Mouse (Mus musculus): ENCODE data around the gene Kcnt2. TPM values are rescaled to one million over a fixed set of nuclear protein-coding genes. Genes with fewer than 3 reads are reported as not detected.
A peak's percentile ranks its signal among the peaks of the same experiment; 100 is the strongest.

Kcnt2 gene
- total RNA-seq, 2 experiments from 2014 or later = 53.4 to 58.3 TPM

DNA sequence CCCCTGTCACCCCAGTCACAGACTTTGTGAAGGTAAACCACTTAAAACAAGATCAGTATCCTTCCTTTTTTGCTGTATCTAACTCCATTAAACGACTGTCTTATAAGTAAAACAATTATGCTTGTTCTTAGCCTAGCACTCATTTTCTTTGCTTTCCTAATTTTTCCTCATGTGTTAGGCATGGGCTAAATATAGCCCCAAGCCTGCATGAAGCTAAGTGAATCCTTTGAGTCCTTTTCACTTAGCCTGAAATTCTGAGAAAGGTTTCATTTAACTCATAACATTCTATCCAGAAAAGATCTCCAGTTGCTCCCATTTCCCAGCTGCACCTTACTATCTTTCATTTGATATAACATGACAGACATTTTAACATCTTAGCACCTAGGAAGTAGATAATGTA lies 127.6 kb downstream of the Kcnt2 start:
- DNase-seq (ENCODE audit: low spot score in 2 of 2) = no peak

DNA sequence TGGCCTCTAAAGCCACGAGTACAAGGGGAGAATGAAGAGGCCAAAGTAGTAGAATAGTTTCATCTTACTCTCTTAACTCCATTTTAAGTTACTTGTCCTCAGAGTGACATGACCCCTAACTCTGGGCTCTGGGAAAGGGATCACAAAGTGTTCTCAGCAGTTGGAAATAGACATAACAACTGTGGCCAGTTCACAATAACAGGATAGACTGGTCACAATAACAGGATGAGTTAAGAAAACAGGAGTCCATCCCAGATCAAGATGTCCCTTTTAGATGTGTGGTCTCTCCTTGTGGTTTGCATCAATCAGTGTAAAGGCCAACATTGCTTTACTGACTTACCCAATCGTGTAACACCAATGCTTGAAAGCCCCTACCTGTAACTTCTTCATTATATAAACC lies 132.8 kb downstream of the Kcnt2 start:
- no peak for DNase-seq (ENCODE audit: low spot score in 2 of 2)

DNA sequence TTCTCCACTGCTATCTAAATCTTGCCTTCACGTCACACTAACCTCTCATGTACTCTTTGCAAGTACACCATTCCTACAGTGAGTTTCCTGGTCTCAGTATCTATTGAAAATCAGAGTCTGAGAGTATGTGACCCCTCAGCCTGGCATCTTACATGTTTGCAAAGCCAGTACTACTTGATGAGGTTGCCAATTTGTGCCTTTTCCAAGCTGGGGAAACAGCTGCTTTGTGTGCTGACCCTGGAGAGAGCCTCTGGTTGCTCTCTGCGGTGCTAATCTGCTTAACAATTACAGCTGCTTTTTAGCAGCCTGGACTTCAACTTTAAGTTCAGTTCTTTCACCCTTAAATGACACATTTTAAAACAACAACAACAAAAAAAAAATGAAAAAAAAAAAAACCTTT lies 133.6 kb downstream of the Kcnt2 start:
- no peak for DNase-seq (ENCODE audit: low spot score in 2 of 2)

DNA sequence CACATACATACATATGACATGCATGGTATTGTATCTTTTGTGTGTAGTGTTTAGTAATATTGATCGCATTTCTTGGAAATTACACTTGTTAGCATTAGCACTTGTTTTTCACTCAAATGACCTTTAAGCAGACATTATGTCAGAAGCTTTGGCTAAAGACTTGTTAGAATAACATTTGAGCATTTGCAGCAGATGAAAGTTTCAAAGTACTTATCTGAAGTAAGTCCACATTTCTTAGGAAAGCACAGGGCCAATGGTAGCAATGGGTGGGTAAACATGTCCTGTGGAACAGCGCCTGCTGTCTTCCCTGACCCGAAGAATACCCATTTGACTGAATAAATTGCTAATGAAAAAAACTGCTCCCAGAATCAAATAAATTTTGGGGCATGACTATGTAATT lies 135.1 kb downstream of the Kcnt2 start:
- DNase-seq (ENCODE audit: low spot score in 2 of 2) = no peak

DNA sequence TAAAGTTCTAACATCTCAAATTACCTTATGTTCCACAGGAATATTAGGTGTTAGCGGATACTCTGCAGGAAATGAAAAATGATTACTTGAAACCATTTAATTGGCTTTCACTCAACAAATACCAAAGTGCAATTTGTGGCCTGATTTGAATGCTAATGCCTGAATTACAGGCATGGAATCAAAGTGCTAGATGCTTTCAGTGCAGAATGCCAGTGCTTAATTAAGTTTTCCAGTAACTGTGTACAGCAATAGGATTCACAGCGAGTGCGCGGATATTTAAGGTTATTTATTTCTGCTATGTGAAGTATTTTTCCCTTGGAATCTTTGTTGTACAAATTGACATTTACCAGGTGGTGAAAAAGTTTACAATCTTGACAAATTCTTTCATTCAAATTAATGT lies 144.3 kb downstream of the Kcnt2 start:
- no peak for DNase-seq (ENCODE audit: low spot score in 2 of 2)

DNA sequence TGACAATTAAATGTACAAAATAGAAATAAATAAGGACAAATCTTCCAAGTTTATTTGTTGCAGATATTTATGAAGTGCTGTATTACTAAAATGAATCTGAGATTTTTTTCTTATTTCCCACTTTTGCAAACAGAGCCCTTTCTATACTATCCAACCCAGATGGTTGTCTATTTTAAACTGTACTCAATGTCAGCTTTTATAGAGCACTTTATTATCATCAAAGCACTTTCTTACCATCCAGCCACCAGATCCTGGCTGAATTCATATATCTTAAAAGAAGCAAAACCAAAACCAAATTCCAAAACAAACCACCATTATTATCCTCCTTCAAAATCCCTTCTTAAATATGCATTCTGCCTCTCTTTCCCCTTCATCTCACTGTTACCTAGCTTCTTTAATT lies 151.8 kb downstream of the Kcnt2 start:
- no peak for DNase-seq (ENCODE audit: low spot score in 2 of 2)

DNA sequence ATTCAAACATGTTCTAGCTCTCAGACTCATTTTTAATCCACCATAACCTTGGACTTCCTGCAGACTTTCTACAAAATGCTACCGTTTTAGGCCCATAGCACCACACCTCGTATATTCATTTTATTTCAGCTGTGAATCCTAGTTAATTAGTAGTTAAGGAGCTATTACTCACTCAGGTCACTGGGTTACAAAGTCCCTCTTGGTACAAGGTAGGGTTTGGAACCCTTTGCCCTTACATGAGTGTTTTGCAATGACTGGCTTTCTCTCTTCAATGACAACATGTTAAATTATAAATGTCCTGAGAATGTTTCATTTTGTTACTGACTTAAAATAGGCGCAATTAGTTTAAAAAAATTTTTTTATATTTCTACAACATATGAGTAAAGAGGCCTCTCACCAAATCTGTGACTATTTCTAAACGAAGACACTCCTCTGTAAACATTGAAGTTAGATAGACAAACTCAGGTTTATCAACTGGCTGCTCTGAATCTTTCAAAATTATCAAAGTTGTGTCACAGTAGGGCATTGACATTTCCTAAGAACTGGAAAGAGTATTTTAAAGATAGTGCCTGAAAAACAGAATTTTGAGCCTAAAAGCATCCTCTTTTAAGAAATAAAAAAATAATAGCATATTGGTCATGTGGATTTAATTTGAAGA lies 160.8 kb downstream of the Kcnt2 start:
- DNase-seq (ENCODE audit: low spot score in 2 of 2) = no peak

DNA sequence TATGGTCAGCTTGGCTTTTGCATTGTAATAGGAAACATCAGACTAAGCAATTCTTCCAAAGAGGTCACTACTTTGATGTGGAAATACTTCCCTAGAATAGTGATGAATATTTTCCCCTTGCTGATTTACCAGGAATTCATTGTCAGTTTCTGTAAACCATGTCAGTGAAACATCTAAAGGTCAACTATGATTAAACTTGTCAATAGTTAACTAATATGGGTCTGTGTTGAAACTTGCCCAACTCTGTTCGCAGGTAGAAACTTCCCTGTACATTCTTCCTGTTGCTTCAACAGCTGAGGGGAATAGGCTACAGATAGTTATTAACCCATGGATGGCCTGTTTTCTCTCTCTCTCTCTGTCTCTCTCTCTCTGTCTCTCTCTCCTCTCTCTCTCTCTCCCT lies 169.8 kb downstream of the Kcnt2 start:
- DNase-seq (ENCODE audit: low spot score in 2 of 2) = no peak

DNA sequence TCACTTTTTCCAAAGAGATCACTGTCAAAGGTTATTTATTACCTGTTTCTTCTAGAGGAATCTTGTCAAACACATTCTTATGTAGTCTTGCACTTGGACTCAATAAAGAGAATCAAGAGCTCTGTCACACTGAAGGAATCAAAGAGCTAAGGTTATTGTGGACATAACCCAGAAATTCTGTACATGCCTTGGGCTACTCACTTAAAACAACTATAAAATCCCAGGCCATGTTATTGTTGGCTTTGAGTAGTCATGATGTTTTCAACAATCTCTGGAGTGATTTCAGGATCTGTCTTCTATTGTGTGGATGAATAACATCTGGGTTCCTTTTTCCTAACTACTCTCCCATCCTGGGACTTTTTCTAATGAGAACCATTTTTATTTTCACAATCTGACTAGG lies 177.0 kb downstream of the Kcnt2 start:
- no peak for DNase-seq (ENCODE audit: low spot score in 2 of 2)

DNA sequence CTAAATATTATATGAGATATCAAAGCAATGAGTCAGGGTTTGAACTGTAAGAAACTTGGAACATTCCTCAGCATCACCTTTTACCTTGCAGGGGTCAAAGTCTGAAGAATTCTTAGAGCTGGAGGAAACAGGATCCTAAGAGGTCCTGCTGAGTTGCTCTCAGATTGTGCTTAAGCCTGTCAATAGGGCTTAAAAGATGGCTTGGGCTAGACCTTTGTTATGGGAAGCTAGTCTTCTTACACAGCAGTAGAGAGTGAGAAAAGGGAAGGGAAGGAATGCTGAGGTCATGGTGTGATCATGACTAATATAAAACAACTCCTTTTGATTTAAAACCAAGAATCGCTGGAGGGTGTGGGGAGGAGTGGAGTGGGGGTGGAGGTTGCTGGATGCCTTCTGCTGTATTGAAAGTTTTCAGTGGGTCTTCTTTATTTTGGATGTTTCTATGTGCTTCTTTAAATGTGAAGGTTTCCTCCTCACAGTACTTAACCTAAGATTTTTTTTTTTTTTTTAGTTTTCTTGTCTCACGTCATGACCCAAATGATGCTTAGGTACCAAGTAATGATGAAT lies 183.4 kb downstream of the Kcnt2 start:
- no peak for DNase-seq (ENCODE audit: low spot score in 2 of 2)

DNA sequence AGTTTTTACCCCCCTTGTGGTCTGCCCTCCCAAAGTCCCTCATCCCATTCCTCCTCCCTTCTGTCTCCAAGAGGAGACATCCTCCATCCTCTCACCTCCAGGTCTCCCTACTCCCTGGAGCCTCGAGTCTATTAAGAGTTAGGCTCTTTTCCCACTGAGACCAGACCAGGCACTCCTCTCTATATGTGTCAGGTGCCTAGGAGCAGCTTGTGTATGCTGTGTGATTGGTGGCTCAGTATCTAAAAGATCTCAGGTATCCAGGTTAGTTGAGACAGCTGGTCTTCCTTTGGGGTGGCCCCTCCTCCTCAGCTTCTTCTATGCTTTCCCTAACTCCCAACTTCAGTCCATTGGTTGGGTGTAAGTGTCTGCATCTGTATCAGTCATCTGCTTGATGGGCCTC lies 186.1 kb downstream of the Kcnt2 start:
- no peak for DNase-seq (ENCODE audit: low spot score in 2 of 2)

DNA sequence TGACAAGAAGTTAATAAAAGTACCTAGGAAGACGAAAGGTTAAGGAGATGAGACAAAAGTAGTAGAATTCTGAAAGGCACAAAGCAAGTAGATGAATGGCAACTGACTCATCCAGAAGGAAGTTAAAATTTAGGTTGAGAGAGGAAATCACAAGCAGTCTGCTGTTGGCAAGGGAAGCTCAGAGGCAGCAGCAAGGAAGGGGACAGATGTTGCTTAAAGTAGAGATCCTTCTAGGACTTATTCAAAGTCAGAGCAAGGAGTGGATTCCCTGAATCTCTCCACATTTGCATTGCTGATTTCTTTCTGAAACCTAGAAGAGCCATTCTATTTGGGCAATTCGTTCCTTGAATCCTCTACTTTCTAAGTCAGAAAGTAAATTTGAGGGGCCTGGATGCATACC lies 188.8 kb downstream of the Kcnt2 start:
- no peak for DNase-seq (ENCODE audit: low spot score in 2 of 2)

DNA sequence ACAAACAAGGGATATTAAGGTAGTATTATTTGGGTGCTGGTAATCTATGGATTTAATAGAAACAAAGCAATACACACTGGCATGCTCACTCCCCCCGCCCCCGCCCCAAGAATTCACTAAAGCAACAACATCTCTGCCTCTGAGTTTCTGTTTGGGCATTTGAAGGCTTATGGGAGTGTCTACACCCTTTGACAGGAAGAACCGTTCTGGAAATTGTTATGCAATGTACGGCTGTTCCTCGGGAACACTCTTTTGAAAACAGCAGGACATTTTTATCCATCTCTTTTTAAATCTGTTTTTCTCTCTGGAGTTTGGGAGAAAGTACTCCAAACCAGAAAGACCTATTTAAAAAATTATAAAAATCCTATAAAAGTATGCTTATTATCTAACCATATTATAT lies 192.2 kb downstream of the Kcnt2 start:
- no peak for DNase-seq (ENCODE audit: low spot score in 2 of 2)

DNA sequence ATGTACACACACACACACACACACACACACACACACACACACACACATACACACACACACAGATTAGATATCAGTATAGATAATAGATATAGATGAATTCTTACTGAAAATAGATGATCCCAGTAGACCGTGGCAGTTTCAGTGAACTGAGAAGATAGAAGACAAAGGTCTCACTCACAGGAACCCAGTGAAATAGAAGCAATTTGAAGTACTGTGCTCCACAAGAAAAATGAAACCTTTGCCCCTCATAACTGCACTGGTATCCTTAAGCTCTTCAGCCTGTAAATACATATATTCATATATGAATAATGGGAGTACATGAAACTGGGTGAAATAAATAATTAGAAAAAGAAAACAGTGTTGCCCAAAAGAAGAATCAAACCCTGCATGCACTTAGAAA lies 197.9 kb downstream of the Kcnt2 start:
- no peak for DNase-seq (ENCODE audit: low spot score in 2 of 2)

DNA sequence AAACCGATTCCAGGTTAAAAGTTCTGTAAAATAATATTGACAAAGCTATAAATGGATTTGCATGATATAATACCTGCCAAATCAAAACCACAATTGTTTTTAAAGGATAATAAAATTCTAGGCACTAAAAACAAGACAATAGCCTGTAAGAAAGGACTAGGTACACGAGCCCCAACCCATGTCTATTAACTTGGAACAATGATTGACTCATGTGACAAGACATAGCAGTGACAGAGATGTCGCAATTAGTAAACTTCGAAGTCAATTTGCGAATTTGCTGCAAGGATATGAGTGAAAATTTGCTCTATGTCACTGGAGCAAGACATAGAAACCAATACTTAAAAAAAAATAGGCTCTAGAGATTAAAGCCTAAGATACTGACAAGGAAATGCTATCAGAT lies 198.4 kb downstream of the Kcnt2 start:
- no peak for DNase-seq (ENCODE audit: low spot score in 2 of 2)

DNA sequence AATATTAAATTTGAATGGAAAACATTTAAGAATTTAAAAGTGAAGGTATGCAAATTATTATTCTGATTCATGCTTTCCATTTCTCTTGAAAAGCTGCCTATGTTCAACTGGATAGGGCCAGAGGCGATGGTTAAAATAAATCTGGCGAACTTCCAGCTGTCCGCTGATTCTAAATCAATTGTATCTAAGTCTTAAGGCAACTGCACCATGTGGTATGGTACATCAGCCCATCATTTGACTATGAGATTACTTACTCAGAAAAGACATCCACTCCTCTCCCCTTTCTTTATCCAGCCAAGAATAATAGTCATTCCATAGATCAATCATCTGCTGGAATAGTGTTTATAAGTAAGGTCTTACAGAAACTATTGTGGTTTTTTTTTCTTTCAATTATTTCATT lies 205.5 kb downstream of the Kcnt2 start:
- DNase-seq (ENCODE audit: low spot score in 2 of 2) = no peak

DNA sequence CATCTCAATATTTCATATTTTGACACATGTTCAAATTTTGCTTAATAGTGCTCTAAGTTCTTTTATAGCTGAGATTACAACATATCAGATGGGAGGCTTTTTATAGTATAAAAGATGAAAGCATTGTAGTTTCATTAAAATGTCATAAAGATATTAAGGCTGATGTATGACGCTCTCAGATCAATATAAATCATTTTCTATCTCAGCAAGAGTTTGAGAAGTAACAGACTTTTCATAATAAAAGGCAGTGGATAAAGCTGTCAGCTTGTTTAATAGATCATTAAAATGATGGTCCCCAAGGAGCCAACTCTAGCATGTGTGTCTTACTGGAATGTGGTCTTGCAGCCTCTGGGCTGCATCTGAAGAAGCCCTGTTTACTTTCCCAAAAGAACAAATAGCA lies 206.0 kb downstream of the Kcnt2 start:
- DNase-seq (ENCODE audit: low spot score in 2 of 2) = no peak

DNA sequence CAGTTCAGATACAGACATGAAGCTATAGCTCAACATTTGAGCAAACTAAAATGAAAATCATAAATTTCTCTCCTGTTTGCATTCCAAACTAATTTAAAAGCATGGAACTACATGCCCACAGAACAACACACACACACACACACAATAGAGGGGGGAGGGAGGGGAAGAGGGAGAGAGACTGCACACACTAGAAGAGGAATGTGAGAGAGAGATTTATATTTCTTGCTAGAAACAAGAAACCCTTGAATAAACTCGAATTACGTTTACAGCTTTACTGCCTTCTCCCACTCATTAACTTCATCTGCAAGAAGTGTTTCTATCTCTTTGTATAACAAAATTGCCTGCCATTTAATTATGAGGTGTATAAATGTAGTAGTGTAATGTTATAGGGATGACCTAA lies 209.9 kb downstream of the Kcnt2 start:
- no peak for DNase-seq (ENCODE audit: low spot score in 2 of 2)

DNA sequence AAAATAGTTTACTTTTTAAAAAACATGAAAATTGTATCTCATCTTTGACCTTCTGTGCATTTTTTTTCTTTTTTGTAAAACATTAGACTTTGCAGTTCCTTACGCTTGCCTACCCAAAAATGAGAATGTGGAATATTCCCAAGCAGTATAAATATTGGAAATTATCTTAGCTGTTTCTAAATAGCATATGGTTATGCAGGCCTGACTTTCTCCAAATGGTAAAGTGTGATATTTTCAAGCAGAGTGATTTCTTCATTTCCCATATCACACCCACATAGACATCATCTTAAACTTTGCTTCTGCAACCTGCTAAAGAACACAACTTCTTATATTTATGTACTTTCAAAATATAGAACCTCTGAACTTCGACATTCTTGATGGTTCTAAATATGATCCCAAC lies 210.9 kb downstream of the Kcnt2 start:
- no peak for DNase-seq (ENCODE audit: low spot score in 2 of 2)

DNA sequence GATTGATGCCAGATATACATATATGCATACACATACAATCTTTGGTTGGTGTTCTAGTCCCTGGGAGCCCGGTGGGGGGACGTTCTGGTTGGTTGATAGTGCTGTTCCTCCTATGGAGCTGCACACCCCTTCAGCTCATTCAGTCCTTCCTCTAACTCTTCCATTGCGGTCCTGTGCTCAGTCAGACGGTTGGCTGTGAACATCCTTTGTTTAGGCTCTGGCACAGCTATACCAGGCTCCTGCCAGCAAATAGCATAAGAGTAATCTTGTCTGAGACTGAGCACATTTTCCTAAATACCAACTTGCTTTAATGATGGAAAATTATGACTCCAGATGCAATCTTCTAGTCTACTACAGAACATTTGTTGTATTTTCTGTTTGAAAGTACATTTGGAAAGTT lies 222.4 kb downstream of the Kcnt2 start:
- no peak for DNase-seq (ENCODE audit: low spot score in 2 of 2)

DNA sequence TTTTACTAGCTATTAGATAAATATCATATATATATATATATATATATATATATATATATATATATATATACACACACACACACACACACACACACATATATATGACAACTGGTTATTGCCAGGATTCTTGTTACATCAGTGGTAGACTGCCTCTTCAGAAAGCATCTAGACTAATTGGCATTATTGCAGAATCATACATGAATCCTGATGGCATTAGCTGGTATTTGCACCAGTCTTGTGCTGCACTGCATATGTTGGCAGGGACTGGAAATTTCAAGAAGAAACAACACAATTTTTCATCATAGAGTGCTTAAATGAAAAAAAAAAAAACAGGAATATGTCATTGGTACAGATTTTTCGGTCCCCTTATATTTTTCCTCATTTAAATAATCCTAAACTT lies 223.6 kb downstream of the Kcnt2 start:
- DNase-seq (ENCODE audit: low spot score in 2 of 2) = no peak

DNA sequence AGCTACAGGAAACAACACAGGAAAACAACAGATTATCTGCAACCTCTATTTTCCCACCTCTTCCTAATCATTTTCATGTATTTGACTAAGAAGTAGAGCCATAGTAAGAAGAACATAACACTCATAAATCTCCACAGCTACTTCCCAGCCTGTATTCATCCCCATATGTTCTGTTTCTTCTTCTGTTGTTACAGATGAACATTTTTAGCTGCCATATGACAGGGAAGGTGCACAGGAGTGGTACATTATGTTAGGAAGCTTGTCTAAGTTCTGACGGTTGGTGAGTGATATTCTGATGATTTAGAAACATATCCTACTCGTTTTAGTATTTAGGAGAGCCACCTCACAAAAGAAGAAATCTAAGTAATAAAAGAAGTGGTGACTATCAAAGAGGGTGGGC lies 231.0 kb downstream of the Kcnt2 start:
- no peak for DNase-seq (ENCODE audit: low spot score in 2 of 2)

DNA sequence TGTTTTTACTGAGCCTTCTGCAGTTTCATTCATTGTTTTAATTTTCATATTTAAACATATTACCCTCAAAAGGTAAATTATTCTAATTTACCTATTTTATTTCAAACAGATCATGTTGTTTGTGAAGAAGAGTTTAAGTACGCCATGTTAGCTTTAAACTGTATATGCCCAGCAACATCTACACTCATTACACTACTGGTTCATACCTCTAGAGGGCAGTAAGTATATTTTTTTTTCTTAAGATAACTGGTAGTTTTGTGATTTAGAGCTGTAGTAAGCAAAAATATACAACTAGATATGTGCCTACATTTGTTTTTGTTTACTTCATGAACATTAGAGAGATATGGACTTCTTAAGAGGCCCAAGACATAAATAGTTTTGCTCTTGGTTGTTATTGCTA lies 238.1 kb downstream of the Kcnt2 start:
- DNase-seq (ENCODE audit: low spot score in 2 of 2) = no peak

DNA sequence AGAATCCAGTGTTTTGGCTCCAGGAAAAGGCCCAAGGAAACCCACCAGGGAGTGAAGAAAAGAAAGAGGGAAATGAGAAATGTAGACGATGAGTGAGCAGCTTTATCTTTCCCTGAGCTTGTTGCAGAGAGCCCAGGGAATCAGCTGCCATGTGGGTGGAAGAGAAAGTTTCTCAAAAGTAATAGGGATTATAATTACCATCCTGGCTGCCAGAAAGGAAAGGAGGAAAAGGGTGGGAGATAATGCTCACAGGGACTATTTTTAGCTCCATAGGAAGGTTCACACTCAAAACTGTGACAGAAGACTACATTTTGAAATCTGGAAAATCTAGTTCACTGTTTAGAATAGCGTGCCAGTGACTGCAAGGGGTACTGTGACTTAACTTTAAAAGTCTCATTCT lies 243.9 kb downstream of the Kcnt2 start:
- peak; percentile 46 to 56 for DNase-seq (ENCODE audit: low spot score in 2 of 2)

Measured in left cerebral cortex, adult 18-20 months (tissue).